Mouse (Mus musculus) forebrain, postnatal 0 days (tissue): ENCODE results near the gene Gm20894. TPM values are rescaled to one million over a fixed set of nuclear protein-coding genes. Genes with fewer than 3 reads are reported as not detected.
"Not testable (repeated sequence)": the region's sequence is repeated elsewhere in the genome, so short reads cannot be mapped to it uniquely, and the experiment has no call there.

Experiments
- ATAC-seq: fragments of 200-750 bp; cut with Nextera tagmentation; 2 replicates; pipeline ENCODE4 v1.8.0; 2017; ENCODE audit warnings: mild to moderate bottlenecking, moderate library complexity
- DNase-seq: peaks from one replicate; pipeline ENCODE4 v3.0.0-alpha.2; 2015
- H3K27ac ChIP-seq: fragments of 300-500 bp; sonication (generic); 2 replicates; pipeline ENCODE4 v1.5.1; 2014; ENCODE audit warnings: low read depth, mild to moderate bottlenecking, antibody characterized with exemption, low read length, moderate library complexity, mixed read lengths
- H3K27me3 ChIP-seq: fragments of 300-500 bp; sonication (generic); 2 replicates; pipeline ENCODE4 v1.6.1; 2014; ENCODE audit warnings: mild to moderate bottlenecking, low read length, mixed read lengths; ENCODE audit not compliant: insufficient read depth
- H3K36me3 ChIP-seq: fragments of 300-500 bp; sonication (generic); 2 replicates; pipeline ENCODE4 v1.6.1; 2014; ENCODE audit warnings: mild to moderate bottlenecking, moderate library complexity; ENCODE audit not compliant: insufficient read depth
- H3K4me1 ChIP-seq: fragments of 300-500 bp; sonication (generic); 2 replicates; pipeline ENCODE4 v1.6.1; 2014; ENCODE audit warnings: antibody characterized with exemption; ENCODE audit not compliant: insufficient read depth
- H3K4me2 ChIP-seq: fragments of 300-500 bp; sonication (generic); 2 replicates; pipeline ENCODE4 v1.6.1; 2014; ENCODE audit warnings: low read depth, mild to moderate bottlenecking, moderate library complexity
- H3K4me3 ChIP-seq: fragments of 300-500 bp; sonication (generic); 2 replicates; pipeline ENCODE4 v1.5.1; 2014; ENCODE audit warnings: low read depth, low read length, mixed read lengths
- H3K9ac ChIP-seq: fragments of 300-500 bp; sonication (generic); 2 replicates; pipeline ENCODE4 v1.6.1; 2014; ENCODE audit warnings: mild to moderate bottlenecking
- H3K9me3 ChIP-seq: fragments of 300-500 bp; sonication (generic); 2 replicates; pipeline ENCODE4 v1.6.1; 2016; ENCODE audit warnings: low read length
- whole genome bisulfite sequencing: fragments of 180-500 bp; shearing (Covaris S2); extraction: QIAGEN DNeasy Blood & Tissue Kit; methylation state at CpG from one replicate; pipeline ENCODE4 v1.1.7; 2014; 5-methylcytosine and 5-hydroxymethylcytosine counted together
- polyA plus RNA-seq: library from polyadenylated mRNA; unstranded; fragments of >200 nt; fragmentation: Nextera tagmentation; extraction: Ambion mirVana; gene quantifications from 2 replicates; pipeline ENCODE4 v1.2.1, GENCODE M21; 2015
- total RNA-seq: library from RNA; depleted of rRNA; stranded (reverse); fragments of >200 nt; gene quantifications from 2 replicates; pipeline ENCODE4 v1.2.3, GENCODE M21; 2014; rRNA removed

Gm20894 gene
- total RNA-seq (not detected in 2 replicates), polyA plus RNA-seq (not detected in 2 replicates)

- not testable (repeated sequence) for H3K27me3 ChIP-seq, H3K9me3 ChIP-seq, H3K4me2 ChIP-seq, H3K4me1 ChIP-seq, DNase-seq, H3K4me3 ChIP-seq, H3K27ac ChIP-seq, ATAC-seq, H3K36me3 ChIP-seq, H3K9ac ChIP-seq
- no CpG with 5 or more reads among the region's 5 CpGs for WGBS
Observed at GRCm38 (mm10) chrY:28271412-28271811, at the start of gene Gm20894. Gene Gm20894, minus strand, starts transcription at chrY:28271512.
